Mouse (Mus musculus) stomach, postnatal 0 days (tissue): ENCODE measurements around the gene Fbxw7. TPM values are rescaled to one million over a fixed set of nuclear protein-coding genes. Genes with fewer than 3 reads are reported as not detected.

ENCODE experiments used
- ATAC-seq: fragments of 200-750 bp; cut with Nextera tagmentation; 2 replicates; pipeline ENCODE4 v1.8.0; 2017; ENCODE audit not compliant: low FRiP score, low TSS enrichment
- DNase-seq: peaks from one replicate; pipeline ENCODE4 v3.0.0-alpha.2; 2016; ENCODE audit warnings: low spot score
- H3K27ac ChIP-seq: fragments of 300-500 bp; sonication (generic); replicated peaks from 2 replicates; pipeline ENCODE4 v1.5.1; 2014; ENCODE audit warnings: mild to moderate bottlenecking, control low read depth
- H3K27me3 ChIP-seq: fragments of 300-500 bp; sonication (generic); 2 replicates; pipeline ENCODE4 v1.6.1; 2014; ENCODE audit warnings: low read length; ENCODE audit not compliant: control insufficient read depth, insufficient read depth
- H3K36me3 ChIP-seq: fragments of 300-500 bp; sonication (generic); 2 replicates; pipeline ENCODE4 v1.6.1; 2014; ENCODE audit warnings: low read length, mixed read lengths; ENCODE audit not compliant: control insufficient read depth, insufficient read depth
- H3K4me1 ChIP-seq: fragments of 300-500 bp; sonication (generic); replicated peaks from 2 replicates; pipeline ENCODE4 v1.6.1; 2014; ENCODE audit warnings: antibody characterized with exemption; ENCODE audit not compliant: control insufficient read depth, insufficient read depth
- H3K4me2 ChIP-seq: fragments of 300-500 bp; sonication (generic); replicated peaks from 2 replicates; pipeline ENCODE4 v1.6.1; 2014; ENCODE audit warnings: low read depth, mild to moderate bottlenecking, control low read depth, moderate library complexity
- H3K4me3 ChIP-seq: fragments of 300-500 bp; sonication (generic); 2 replicates; pipeline ENCODE4 v1.5.1; 2014; ENCODE audit warnings: low read depth, low read length, control low read depth
- H3K9ac ChIP-seq: fragments of 300-500 bp; sonication (generic); 2 replicates; pipeline ENCODE4 v1.6.1; 2014; ENCODE audit warnings: mild to moderate bottlenecking, low read length, control low read depth, mixed read lengths
- H3K9me3 ChIP-seq: fragments of 300-500 bp; sonication (generic); 2 replicates; pipeline ENCODE4 v1.6.1; 2016; ENCODE audit warnings: low read length; ENCODE audit not compliant: control insufficient read depth
- CTCF ChIP-seq: IDR thresholded peaks from 2 replicates; pipeline ENCODE4 v1.5.1; 2016; ENCODE audit warnings: antibody characterized with exemption, low read depth, mild to moderate bottlenecking, moderate library complexity
- EP300 ChIP-seq: optimal IDR thresholded peaks from 2 replicates; pipeline ENCODE3; 2016; ENCODE audit warnings: antibody characterized with exemption
- WGBS: fragments of 180-500 bp; shearing (Covaris S2); extraction: QIAGEN DNeasy Blood & Tissue Kit; methylation state at CpG from one replicate; pipeline ENCODE4 v1.1.7; 2014; 5-methylcytosine and 5-hydroxymethylcytosine counted together
- polyA plus RNA-seq: library from polyadenylated mRNA; unstranded; fragments of >200 nt; fragmentation: Nextera tagmentation; extraction: Ambion mirVana; gene quantifications from 2 replicates; pipeline ENCODE4 v1.2.1, GENCODE M21; 2015

Gene Fbxw7
- polyA plus RNA-seq, 1 experiment from 2014 or later, result 7.4 TPM

DNA sequence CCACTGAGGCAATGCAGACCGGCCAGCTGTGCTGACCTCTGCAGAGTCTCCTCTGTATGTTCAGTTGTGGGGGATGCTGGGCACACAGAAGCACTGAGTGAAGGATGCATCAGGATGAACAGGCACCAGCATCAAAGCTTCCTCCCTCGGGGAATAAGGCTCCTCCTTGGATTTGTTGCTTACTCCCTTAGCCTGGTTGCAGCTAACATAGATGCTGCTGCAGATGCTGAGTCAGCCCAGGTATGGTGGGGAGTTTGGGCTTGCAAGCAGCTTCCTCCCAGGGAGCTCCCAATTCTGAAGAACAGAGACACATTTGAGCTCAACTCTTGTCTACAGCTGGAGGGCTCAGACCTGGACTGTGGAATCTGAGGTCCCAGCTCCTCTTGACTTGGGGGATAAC is 209.2 kb downstream of the Fbxw7 start:
- H3K4me2 ChIP-seq, result no peak overlapping the region
- H3K9me3 ChIP-seq, result no peaks in the 10 kb centered on the region
- H3K9ac ChIP-seq, result no peak overlapping the region
- ATAC-seq, result no peak
- WGBS, result 72% methylated on average over 2 of the region's 2 CpGs
- H3K36me3 ChIP-seq, result no peaks in the 10 kb centered on the region
- no peak overlapping the region for H3K27ac ChIP-seq
- no peaks in the 10 kb centered on the region for H3K27me3 ChIP-seq
- DNase-seq, result no peak
- no peaks in the 10 kb centered on the region for H3K4me1 ChIP-seq
- TF ChIP-seq EP300 (no peak), CTCF (no peak)
- no peak overlapping the region for H3K4me3 ChIP-seq

DNA sequence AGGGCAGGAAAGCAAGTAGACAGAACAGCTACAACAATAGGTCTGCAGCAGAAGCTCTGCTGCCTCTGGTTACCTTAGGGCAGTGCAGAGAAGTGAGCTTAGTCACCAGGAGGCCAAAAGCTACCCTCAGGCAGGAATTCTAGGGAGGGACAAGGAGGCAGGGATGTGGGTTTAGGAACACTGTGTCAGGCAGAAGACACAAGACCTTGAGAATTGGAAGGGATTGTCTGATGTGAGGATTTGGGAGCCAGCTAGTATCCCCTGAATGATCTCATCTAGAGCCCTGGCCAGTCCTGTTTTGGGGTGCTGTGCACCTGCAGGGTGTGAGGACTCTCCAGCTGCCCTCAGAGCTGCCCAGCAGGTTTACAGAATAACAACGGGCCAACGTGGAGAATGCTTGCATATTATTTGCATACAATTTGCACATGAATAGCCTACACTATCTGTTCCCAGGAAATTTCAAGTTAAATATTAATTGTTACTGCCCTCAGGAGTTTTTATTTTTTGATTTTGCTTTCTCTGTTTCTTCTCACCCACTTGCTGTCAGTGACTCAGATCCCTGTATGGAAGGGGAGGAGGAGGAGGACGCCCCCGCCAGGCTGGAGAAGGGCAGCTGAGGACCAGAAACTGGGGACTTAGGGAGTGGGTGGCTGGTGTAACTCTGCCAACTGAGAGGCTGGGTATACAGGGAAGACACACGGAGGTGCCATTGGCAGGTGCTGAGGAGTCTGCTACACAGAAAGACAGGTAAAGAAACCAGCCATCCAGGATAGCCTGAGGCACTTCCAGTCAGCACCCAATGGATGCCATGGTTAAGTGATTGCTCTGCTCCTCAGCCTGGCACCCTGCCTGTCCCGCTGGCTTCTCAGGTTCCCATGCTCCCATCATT is 210.0 kb downstream of the Fbxw7 start:
- no peak overlapping the region for H3K9ac ChIP-seq
- no peak overlapping the region for H3K4me3 ChIP-seq
- DNase-seq (no peak), ATAC-seq (peak; percentile 16; the same call in 1 of the 2 replicates)
- H3K4me1 ChIP-seq, result no peaks in the 10 kb centered on the region
- no peak for TF ChIP-seq CTCF
- no peaks in the 10 kb centered on the region for H3K36me3 ChIP-seq
- no peaks in the 10 kb centered on the region for H3K27me3 ChIP-seq
- H3K4me2 ChIP-seq, result no peak overlapping the region
- no peak overlapping the region for H3K27ac ChIP-seq
- 27% methylated on average over 6 of the region's 6 CpGs for WGBS
- H3K9me3 ChIP-seq, result no peaks in the 10 kb centered on the region

Other genes with a start within 250 kb of the Fbxw7 start
- gene Arfip1, start 232.6 kb upstream of the Fbxw7 start, polyA plus RNA-seq, result 55.8 and 60.9 TPM in 2 replicates
- 0.15 and 0.21 TPM in 2 replicates for gene Tigd4, start 221.7 kb upstream of the Fbxw7 start, polyA plus RNA-seq
- 20.9 and 24.7 TPM in 2 replicates for gene Tmem154, start 149.1 kb upstream of the Fbxw7 start, polyA plus RNA-seq